Mouse (Mus musculus) regulatory T cell (primary cell): ENCODE data around the gene Phykpl.

Experiments
- in situ Hi-C: fragments of 300-600 bp; cut with MboI, MseI; formaldehyde crosslinking; loops from one replicate; pipeline ENCODE4 v1.15.1; 2025; ENCODE audit warnings: high pct_unique_total_duplicates

Gene Phykpl

GRCm38 (mm10) chr11:51643761-51644160 is 59.2 kb downstream of the Phykpl start:
- in situ Hi-C loops = no loop called here

DNA sequence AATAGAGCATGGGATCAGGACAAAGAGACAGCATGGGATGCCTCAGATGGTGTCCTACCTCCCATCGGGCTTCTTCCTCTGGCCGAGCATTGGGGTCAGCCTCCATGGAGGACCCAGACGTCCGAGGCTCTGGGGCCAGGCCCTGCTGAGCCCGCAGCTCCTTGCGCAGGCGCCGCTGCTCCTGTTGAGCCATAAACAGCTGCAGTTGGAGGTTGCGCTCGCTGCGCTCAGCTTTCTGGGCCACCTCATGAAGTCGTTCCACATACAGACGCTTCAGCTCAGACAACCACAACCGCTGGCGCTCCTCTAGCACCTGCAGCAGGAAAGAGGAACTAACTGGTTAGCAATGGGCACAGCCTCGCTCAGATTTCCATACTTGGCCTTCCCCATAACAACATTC is 59.7 kb downstream of the Phykpl start:
- in situ Hi-C loops = no loop called here

- in situ Hi-C loops = no loop called here
These were observed 60.7 kb downstream of the Phykpl start for GRCm38 (mm10) chr11:51645293-51645692.

DNA sequence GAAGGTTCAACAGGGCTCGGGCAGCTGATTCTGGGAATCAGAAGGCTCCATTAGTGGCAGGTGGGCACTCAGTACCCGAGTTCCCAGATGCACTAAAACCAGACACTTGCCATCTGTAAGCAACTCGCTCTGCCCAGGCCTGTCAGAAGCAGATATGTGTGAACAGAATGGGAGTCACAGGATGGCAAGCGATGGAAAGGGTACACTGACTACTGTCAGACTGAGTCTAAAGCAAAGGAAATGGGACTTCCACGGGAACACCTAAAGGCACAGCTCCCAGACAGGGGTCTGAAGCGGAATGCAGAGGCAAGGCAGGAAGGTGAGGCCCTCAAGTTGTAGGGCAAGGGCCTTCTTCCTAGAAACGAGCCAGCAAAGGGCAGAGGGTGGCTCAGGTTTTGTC is 61.7 kb downstream of the Phykpl start:
- in situ Hi-C loops = no loop called here

DNA sequence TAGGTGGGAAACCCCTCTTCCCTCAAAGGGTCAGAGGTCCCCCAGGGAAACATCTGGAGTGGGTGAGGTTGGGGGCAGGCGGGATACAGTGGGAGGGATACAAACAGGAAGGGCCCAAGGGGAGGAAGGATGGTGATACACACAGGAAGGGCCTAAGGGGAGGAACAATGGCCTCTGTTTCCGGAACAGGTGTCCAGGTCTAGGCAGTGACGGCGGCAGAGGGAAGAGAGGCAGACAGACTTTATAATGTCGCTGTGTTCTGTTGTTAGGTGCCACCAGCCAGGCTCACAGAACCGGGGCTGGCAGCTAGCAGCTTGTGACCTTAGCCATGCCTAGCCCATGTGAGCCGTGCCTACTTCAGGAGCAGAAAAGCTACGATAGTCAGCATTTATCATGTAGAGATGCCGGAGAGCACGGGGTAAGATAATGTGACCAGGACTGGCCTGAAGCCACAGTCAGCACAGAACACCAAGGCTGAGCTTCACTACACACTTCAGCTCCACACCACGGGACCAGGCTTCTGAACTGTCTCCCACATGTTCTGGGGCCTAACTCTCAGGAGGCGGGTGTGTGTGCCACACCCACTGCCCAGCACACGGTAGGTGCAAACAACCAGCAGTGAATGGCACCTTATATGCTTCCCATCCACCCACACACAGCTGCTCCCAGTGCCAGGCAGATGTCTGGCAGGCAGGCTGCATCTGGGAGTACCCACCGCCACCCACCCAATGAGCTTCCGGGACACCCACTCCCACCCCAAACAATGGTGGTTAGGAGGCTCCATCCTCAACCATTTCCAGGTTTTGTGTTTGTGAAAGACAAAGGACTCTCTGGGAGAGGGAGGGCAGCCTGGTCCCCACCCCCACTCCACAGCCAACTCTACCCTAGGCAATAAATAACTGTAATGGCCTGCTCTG is 62.5 kb downstream of the Phykpl start:
- in situ Hi-C loops = no loop called here

DNA sequence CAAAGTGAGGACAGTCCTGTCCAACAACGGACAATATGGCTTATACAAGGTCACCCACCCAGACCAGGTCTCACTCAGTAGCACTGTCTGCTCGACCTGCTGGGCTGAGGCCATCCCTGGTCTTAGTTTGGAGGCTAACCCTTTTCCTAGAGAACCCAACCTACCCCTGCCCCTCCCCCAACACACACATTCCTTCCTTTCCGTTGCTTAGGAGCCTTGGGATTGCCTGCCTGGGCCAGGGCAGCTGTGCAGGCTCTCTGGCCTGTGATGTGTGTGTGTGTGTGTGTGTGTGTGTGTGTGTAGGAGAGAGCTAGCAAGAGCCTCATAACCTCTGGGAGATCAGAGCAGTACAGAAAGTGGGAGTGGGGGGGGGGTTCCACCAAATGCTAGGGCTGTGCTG is 64.0 kb downstream of the Phykpl start:
- in situ Hi-C loops = no loop called here

- in situ Hi-C loops = no loop called here
These were observed 64.7 kb downstream of the Phykpl start for GRCm38 (mm10) chr11:51649111-51649888.

- in situ Hi-C loops = no loop called here
These were observed 65.3 kb downstream of the Phykpl start for GRCm38 (mm10) chr11:51649889-51650199.

GRCm38 (mm10) chr11:51650261-51650660 is 65.7 kb downstream of the Phykpl start:
- in situ Hi-C loops = no loop called here

- in situ Hi-C loops = no loop called here
These were observed 66.3 kb downstream of the Phykpl start, which contains the start of the genes N4bp3 and D930048N14Rik for GRCm38 (mm10) chr11:51650691-51651515. N4bp3 (minus strand) TSS chr11:51650842. D930048N14Rik (plus strand) TSS chr11:51650954.

DNA sequence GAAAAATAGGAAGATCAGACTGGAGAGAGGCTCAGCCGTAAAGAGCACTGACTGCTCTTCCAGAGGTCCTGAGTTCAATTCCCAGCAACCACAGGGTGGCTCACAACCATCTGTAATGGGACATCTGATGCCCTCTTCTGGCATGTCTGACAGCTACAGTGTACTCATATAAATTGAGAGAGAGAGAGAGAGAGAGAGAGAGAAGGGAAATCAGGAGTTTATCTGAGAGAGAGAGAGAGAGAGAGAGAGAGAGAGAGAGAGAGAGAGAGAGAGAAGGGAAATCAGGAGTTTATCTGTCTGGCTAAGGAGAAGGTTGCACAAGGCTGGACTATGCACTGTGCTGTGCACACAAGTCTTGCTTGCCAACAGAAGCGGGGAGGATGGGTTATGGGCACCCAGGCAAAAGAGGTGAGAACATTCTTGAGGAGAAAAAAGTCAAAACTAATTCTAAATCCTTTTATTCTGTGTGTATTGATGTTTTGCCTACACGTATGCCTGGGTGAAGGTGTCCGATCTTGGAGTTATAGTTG is 68.4 kb downstream of the Phykpl start:
- in situ Hi-C loops = no loop called here

GRCm38 (mm10) chr11:51653736-51654135 is 69.2 kb downstream of the Phykpl start:
- in situ Hi-C loops = no loop called here
